9 mouse cellular contexts compared by ENCODE assay signal in genomic region chr5:69340102-69340918, GRCm38 (mm10). TPM values are rescaled to one million over a fixed set of nuclear protein-coding genes. Genes with fewer than 3 reads are reported as not detected.
DNase-seq lines count a peak whose midpoint lies in the region; ATAC-seq and TF ChIP-seq lines count a peak whose summit lies in the region.
"Had no signal": no experiment of that assay in that cellular context is flagged by ENCODE, and none has a peak within 500 bp of the region (broad histone marks: within the 10 kb centered on the region; RNA-seq: fewer than 3 reads in every experiment).

No protein-coding gene starts in this region.

- peak; percentile 2 for DNase-seq in 3134 (ENCODE audit: extremely low read depth, insufficient read length, low spot score)
- peak; percentile 23 to 31 for DNase-seq in adrenal gland, postnatal 36 days
- peak; percentile 10 to 14 for DNase-seq in heart, postnatal 14 days
- DNase-seq in kidney, postnatal 4 days, result peak; percentile 10 to 28
- no peak for DNase-seq in urinary bladder, postnatal 14 days (ENCODE audit: low spot score)

- H3K4me2 ChIP-seq in embryonic facial prominence, embryonic 15.5 days (replicated peaks), result peak overlapping the region; percentile 95
- H3K4me2 ChIP-seq in liver, embryonic 16.5 days (ENCODE audit: low read depth, low read length), result peak overlapping the region; percentile 32; the same call in 1 of the 2 replicates

- intact Hi-C loops in heart, postnatal 14 days (cut with DNase I), result loop anchor here (2.0 kb wide), 1 partner anchor 180 kb away; no protein-coding TSS in a partner anchor

- H3K9ac ChIP-seq in embryonic facial prominence, embryonic 15.5 days, result 0 out of 2 replicates have a peak overlapping the region, but pooled peaks have one; percentile 4
- H3K9ac ChIP-seq in liver, embryonic 16.5 days (ENCODE audit: low read depth, low read length), result no peak overlapping the region

- no peak for TF ChIP-seq CTCF in olfactory bulb, adult 2 months (IDR thresholded peaks at IDR 0.05; ENCODE audit: insufficient read depth, low read depth, low read length)

- TF ChIP-seq POLR2A in olfactory bulb, adult 2 months (IDR thresholded peaks at IDR 0.05; ENCODE audit: insufficient read depth, low read depth, low read length), result no peak

- peaks cover 25% of the 10 kb centered on the region for H3K27me3 ChIP-seq in embryonic facial prominence, embryonic 15.5 days
- H3K27me3 ChIP-seq in liver, embryonic 16.5 days (ENCODE audit: control insufficient read depth, insufficient read depth, low read depth, low read length), result peaks cover 22% of the 10 kb centered on the region

- WGBS in embryonic facial prominence, embryonic 15.5 days, result under 1% methylated on average over 44 of the region's 44 CpGs
- WGBS in liver, embryonic 16.5 days (ENCODE audit: insufficient replicate concordance), result 1% methylated on average over 44 of the region's 44 CpGs
- 2% methylated on average over 44 of the region's 44 CpGs for WGBS in olfactory bulb, adult 2 months

- peak overlapping the region; percentile 56 for H3K4me3 ChIP-seq in embryonic facial prominence, embryonic 15.5 days (replicated peaks)
- no peak overlapping the region for H3K4me3 ChIP-seq in liver, embryonic 16.5 days (ENCODE audit: low read depth, low read length)
- H3K4me3 ChIP-seq in olfactory bulb, adult 2 months (ENCODE audit: insufficient read depth, low read depth, low read length), result peak overlapping the region; percentile 56

- H3K27ac ChIP-seq in embryonic facial prominence, embryonic 15.5 days (replicated peaks), result no peak overlapping the region
- no peak overlapping the region for H3K27ac ChIP-seq in liver, embryonic 16.5 days (ENCODE audit: low read length)
- no peak overlapping the region for H3K27ac ChIP-seq in olfactory bulb, adult 2 months (ENCODE audit: insufficient read depth, low read depth, low read length)

- H3K9me3 ChIP-seq in embryonic facial prominence, embryonic 15.5 days (replicated peaks), result no peaks in the 10 kb centered on the region
- H3K9me3 ChIP-seq in liver, embryonic 16.5 days (replicated peaks; ENCODE audit: control insufficient read depth, low read length), result no peaks in the 10 kb centered on the region

- H3K36me3 ChIP-seq in embryonic facial prominence, embryonic 15.5 days, result no peaks in the 10 kb centered on the region
- no peaks in the 10 kb centered on the region for H3K36me3 ChIP-seq in liver, embryonic 16.5 days (ENCODE audit: control insufficient read depth, insufficient read depth)

- ATAC-seq in embryonic facial prominence, embryonic 15.5 days (ENCODE audit: insufficient number of reproducible peaks, low FRiP score, low TSS enrichment, low read depth), result peak; percentile 43; the same call in 1 of the 2 replicates
- no peak for ATAC-seq in liver, embryonic 16.5 days (ENCODE audit: low read depth)

- H3K4me1 ChIP-seq in embryonic facial prominence, embryonic 15.5 days, result peaks cover 16% of the 10 kb centered on the region
- no peaks in the 10 kb centered on the region for H3K4me1 ChIP-seq in liver, embryonic 16.5 days (ENCODE audit: control insufficient read depth, low read depth, low read length)
- peaks cover 8% of the 10 kb centered on the region for H3K4me1 ChIP-seq in olfactory bulb, adult 2 months (ENCODE audit: control insufficient read depth, insufficient read depth, low read length)

RNA-seq across cellular contexts. Expression of gene Kctd8, which starts 1.2 kb away (rescaled TPM):
- total RNA-seq in adrenal gland, postnatal 36 days (2021), result under 1 TPM; 0.17 to 0.20 TPM
- polyA plus RNA-seq in embryonic facial prominence, embryonic 15.5 days (2015; fragmentation: Nextera tagmentation; extraction: Ambion mirVana), result 1.4 and 2.9 TPM in 2 replicates
- total RNA-seq in heart, postnatal 14 days (2021), result under 1 TPM; 0.33 to 0.44 TPM
- polyA plus RNA-seq in liver, embryonic 16.5 days (2015; fragmentation: Nextera tagmentation; extraction: Ambion mirVana), result 0.04 TPM in 1 of 2 replicates, not detected in the other
- polyA plus RNA-seq in olfactory bulb, adult 2 months (2012; ENCODE audit: insufficient read depth, insufficient read length, low replicate concordance, missing spikeins), result not detected in 2 replicates
- total RNA-seq: neutrophil, adult 5-6 weeks had no signal
